Mouse (Mus musculus): ENCODE data around the gene C530008M17Rik.

DNA sequence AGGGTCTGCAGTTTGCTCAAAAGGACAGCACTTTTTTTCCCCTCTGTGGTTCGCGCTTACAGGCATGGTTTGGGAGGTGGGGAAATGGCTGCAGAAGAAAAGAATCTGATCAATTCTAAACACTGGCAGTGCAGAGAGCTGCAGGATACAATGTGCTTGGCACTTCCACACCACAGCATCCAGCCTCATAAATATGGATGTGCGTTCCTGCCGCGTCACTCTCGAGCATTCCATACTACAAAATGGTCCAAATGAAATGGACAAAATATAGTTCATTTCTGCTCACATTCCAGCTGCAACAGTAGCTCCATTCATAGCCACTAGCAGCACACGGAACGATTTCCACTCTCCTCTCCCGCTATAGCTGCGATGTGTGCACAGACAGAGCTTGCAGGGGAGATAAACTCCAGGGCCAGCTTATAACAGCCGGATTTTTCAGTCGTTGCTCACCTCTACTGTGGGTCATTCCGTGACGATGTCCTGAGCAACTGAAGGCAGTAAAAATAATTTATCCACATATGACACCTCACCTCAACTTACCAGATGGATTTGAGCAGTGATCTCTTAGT, 188.4 kb downstream of the C530008M17Rik start:
- TF ChIP-seq POLR2A (IDR thresholded peaks at IDR 0.05; ENCODE audit: borderline replicate concordance, insufficient read depth, low read length): no peak
- no peak for TF ChIP-seq CTCF (IDR thresholded peaks at IDR 0.05; ENCODE audit: borderline replicate concordance, insufficient read depth, low read depth, low read length)

Measured in cerebellum, adult 2 months (tissue).